Mouse (Mus musculus) CH12.LX (cell line): Measurements from ENCODE around the gene Sit1. TPM values are rescaled to one million over a fixed set of nuclear protein-coding genes. Genes with fewer than 3 reads are reported as not detected.

Experiments
- DNase-seq: peaks from one replicate; pipeline ENCODE4 v3.0.0-alpha.2; 2013; ENCODE audit errors: extremely low read depth
- H3K27ac ChIP-seq: 2 replicates; pipeline ENCODE4 v1.5.1; 2012; ENCODE audit warnings: low read depth, mild to moderate bottlenecking, control low read depth, moderate library complexity; ENCODE audit not compliant: insufficient read depth
- H3K27me3 ChIP-seq: replicated peaks from 2 replicates; pipeline ENCODE3; 2012; ENCODE audit warnings: inconsistent platforms
- H3K36me3 ChIP-seq, 2 experiments: replicated peaks in 1 of 2; 2 replicates each; pipeline versions ENCODE3 to v1.6.1; 2012; ENCODE audit warnings: inconsistent platforms in 1 of 2, low read length in 1 of 2, mild to moderate bottlenecking in 1 of 2, mixed read lengths in 1 of 2, moderate library complexity in 1 of 2; ENCODE audit not compliant: control insufficient read depth in 1 of 2, insufficient read depth in 1 of 2
- H3K4me1 ChIP-seq, 2 experiments: 2 replicates each; pipeline ENCODE4 v1.6.1; 2012; ENCODE audit warnings: inconsistent platforms in 1 of 2, moderate library complexity in 1 of 2; ENCODE audit not compliant: insufficient read depth in 2 of 2, control insufficient read depth in 1 of 2
- H3K4me2 ChIP-seq: 2 replicates; pipeline ENCODE4 v1.6.1; 2012; ENCODE audit warnings: low read depth, mild to moderate bottlenecking, control low read depth; ENCODE audit not compliant: poor library complexity, insufficient read depth, severe bottlenecking
- H3K4me3 ChIP-seq, 3 experiments: fragments of 150-350 bp in 1 of 3; sonication (generic) in 1 of 3; replicated peaks in 1 of 3; 2 replicates each; pipeline versions ENCODE3 to v1.5.1; 2011 to 2012; ENCODE audit warnings: low read depth in 2 of 3, low read length in 2 of 3, mild to moderate bottlenecking in 2 of 3, moderate library complexity in 2 of 3, control low read depth in 1 of 3, improper control_type of control experiment in 1 of 3, inconsistent platforms in 1 of 3, mixed read lengths in 1 of 3; ENCODE audit not compliant: poor library complexity in 1 of 3
- H3K79me2 ChIP-seq: replicated peaks from 2 replicates; pipeline ENCODE4 v1.6.1; 2012; ENCODE audit warnings: mild to moderate bottlenecking, moderate library complexity; ENCODE audit not compliant: control insufficient read depth, poor library complexity, insufficient read depth, severe bottlenecking; ENCODE audit errors: extremely low read depth
- H3K9ac ChIP-seq: 2 replicates; pipeline ENCODE4 v1.6.1; 2012; ENCODE audit warnings: low read depth, mild to moderate bottlenecking, control low read depth, moderate library complexity; ENCODE audit not compliant: insufficient read depth
- H3K9me3 ChIP-seq: replicated peaks from 2 replicates; pipeline ENCODE3; 2012; ENCODE audit warnings: low read length, inconsistent platforms, mixed read lengths
- BHLHE40 ChIP-seq: IDR thresholded peaks from 2 replicates; pipeline ENCODE4 v1.6.1; 2011; ENCODE audit warnings: mild to moderate bottlenecking, low read depth, low read length, improper control_type of control experiment
- CHD1 ChIP-seq: IDR thresholded peaks from 2 replicates; pipeline ENCODE4 v1.6.1; 2012; ENCODE audit warnings: low read depth, low read length, improper control_type of control experiment, inconsistent platforms
- CHD2 ChIP-seq: IDR thresholded peaks from 2 replicates; pipeline ENCODE4 v1.6.1; 2011; ENCODE audit warnings: low read length, improper control_type of control experiment
- CTCF ChIP-seq, 2 experiments: IDR thresholded peaks in 1 of 2; conservative IDR thresholded peaks in 1 of 2; 2 replicates each; pipeline ENCODE4 v1.5.1; 2011 to 2012; ENCODE audit warnings: low read depth in 2 of 2, low read length in 2 of 2, improper control_type of control experiment in 1 of 2, inconsistent platforms in 1 of 2, mild to moderate bottlenecking in 1 of 2, moderate library complexity in 1 of 2
- E2F4 ChIP-seq: IDR thresholded peaks from 2 replicates; pipeline ENCODE4 v1.6.1; 2011; ENCODE audit warnings: low read depth, low read length, improper control_type of control experiment; ENCODE audit not compliant: insufficient replicate concordance
- ELF1 ChIP-seq: IDR thresholded peaks from 2 replicates; pipeline ENCODE4 v1.6.1; 2014; ENCODE audit warnings: low read depth, mild to moderate bottlenecking, inconsistent platforms, low read length, improper control_type of control experiment
- EP300 ChIP-seq: IDR thresholded peaks from 2 replicates; pipeline ENCODE4 v1.6.1; 2011; ENCODE audit warnings: low read length, improper control_type of control experiment
- ETS1 ChIP-seq: conservative IDR thresholded peaks from 2 replicates; pipeline ENCODE4 v1.6.1; 2012; ENCODE audit warnings: low read depth, mild to moderate bottlenecking, inconsistent platforms, low read length, improper control_type of control experiment, moderate library complexity
- GABPA ChIP-seq: IDR thresholded peaks from 2 replicates; pipeline ENCODE4 v1.6.1; 2012; ENCODE audit warnings: low read depth, low read length, improper control_type of control experiment, inconsistent platforms; ENCODE audit not compliant: insufficient replicate concordance
- HCFC1 ChIP-seq: IDR thresholded peaks from 2 replicates; pipeline ENCODE4 v1.6.1; 2012; ENCODE audit warnings: low read depth, mild to moderate bottlenecking, inconsistent platforms, low read length, improper control_type of control experiment
- IRF4 ChIP-seq: IDR thresholded peaks from 2 replicates; pipeline ENCODE4 v1.6.1; 2014; ENCODE audit warnings: low read depth, mild to moderate bottlenecking, inconsistent platforms, low read length, improper control_type of control experiment
- JUN ChIP-seq: IDR thresholded peaks from 2 replicates; pipeline ENCODE4 v1.6.1; 2011; ENCODE audit warnings: low read depth, mild to moderate bottlenecking, low read length, improper control_type of control experiment, moderate library complexity; ENCODE audit not compliant: insufficient read depth
- JUND ChIP-seq: conservative IDR thresholded peaks from 2 replicates; pipeline ENCODE4 v1.6.1; 2011; ENCODE audit warnings: low read depth, low read length, improper control_type of control experiment
- MAFK ChIP-seq: IDR thresholded peaks from 2 replicates; pipeline ENCODE4 v1.6.1; 2011; ENCODE audit warnings: low read length, improper control_type of control experiment; ENCODE audit not compliant: insufficient replicate concordance
- MAX ChIP-seq: IDR thresholded peaks from 2 replicates; pipeline ENCODE4 v1.6.1; 2011; ENCODE audit warnings: low read length, improper control_type of control experiment
- MAZ ChIP-seq: IDR thresholded peaks from 2 replicates; pipeline ENCODE4 v1.6.1; 2012; ENCODE audit warnings: low read depth, mild to moderate bottlenecking, inconsistent platforms, low read length, improper control_type of control experiment, moderate library complexity
- MYC ChIP-seq: IDR thresholded peaks from 2 replicates; pipeline ENCODE4 v1.6.1; 2011; ENCODE audit warnings: low read depth, mild to moderate bottlenecking, improper control_type of control experiment, low read length
- NELFE ChIP-seq: IDR thresholded peaks from 2 replicates; pipeline ENCODE4 v1.6.1; 2011; ENCODE audit warnings: low read depth, low read length, improper control_type of control experiment
- NRF1 ChIP-seq: IDR thresholded peaks from 2 replicates; pipeline ENCODE4 v1.6.1; 2014; ENCODE audit warnings: low read depth, mild to moderate bottlenecking, inconsistent platforms, low read length, improper control_type of control experiment, moderate library complexity
- POLR2AphosphoS2 ChIP-seq: IDR thresholded peaks from 2 replicates; pipeline ENCODE4 v1.6.1; 2011; ENCODE audit warnings: low read depth, low read length, improper control_type of control experiment
- RAD21 ChIP-seq: IDR thresholded peaks from 2 replicates; pipeline ENCODE4 v1.6.1; 2011; ENCODE audit warnings: low read depth, mild to moderate bottlenecking, low read length, improper control_type of control experiment, moderate library complexity
- RCOR1 ChIP-seq: conservative IDR thresholded peaks from 2 replicates; pipeline ENCODE4 v1.6.1; 2012; ENCODE audit warnings: low read depth, mild to moderate bottlenecking, inconsistent platforms, low read length, improper control_type of control experiment
- UBTF ChIP-seq: IDR thresholded peaks from 2 replicates; pipeline ENCODE4 v1.6.1; 2012; ENCODE audit warnings: low read depth, mild to moderate bottlenecking, inconsistent platforms, low read length, improper control_type of control experiment, moderate library complexity
- USF1 ChIP-seq: IDR thresholded peaks from 2 replicates; pipeline ENCODE4 v1.6.1; 2014; ENCODE audit warnings: low read depth, mild to moderate bottlenecking, inconsistent platforms, low read length, improper control_type of control experiment
- USF2 ChIP-seq: conservative IDR thresholded peaks from 2 replicates; pipeline ENCODE4 v1.6.1; 2011; ENCODE audit warnings: low read depth, low read length, improper control_type of control experiment
- ZC3H11A ChIP-seq: IDR thresholded peaks from 2 replicates; pipeline ENCODE4 v1.6.1; 2012; ENCODE audit warnings: low read depth, mild to moderate bottlenecking, inconsistent platforms, low read length, improper control_type of control experiment
- ZKSCAN1 ChIP-seq: IDR thresholded peaks from 2 replicates; pipeline ENCODE4 v1.6.1; 2012; ENCODE audit warnings: low read depth, inconsistent platforms, low read length, improper control_type of control experiment, borderline replicate concordance
- ZMIZ1 ChIP-seq: IDR thresholded peaks from 2 replicates; pipeline ENCODE4 v1.6.1; 2012; ENCODE audit warnings: low read depth, mild to moderate bottlenecking, inconsistent platforms, low read length, improper control_type of control experiment
- dilution Hi-C: fragments of 300-500 bp; cut with MboI; formaldehyde crosslinking; loops from 2 replicates; pipeline ENCODE4 v1.14.3; 2020; ENCODE audit warnings: low sequenced_read_pairs; ENCODE audit not compliant: extremely low pct_unique_long_range_greater_than_20kb, extremely low pct_ligation_motif_present
- in situ Hi-C: fragments of 300-500 bp; cut with MboI; formaldehyde crosslinking; loops from 3 replicates; pipeline ENCODE4 v1.14.3; 2019; ENCODE audit warnings: low sequenced_read_pairs, low pct_ligation_motif_present, low pct_unique_long_range_greater_than_20kb, mixed read lengths
- polyA plus RNA-seq: library from polyadenylated mRNA; unstranded; fragments of >175 nt; gene quantifications from 2 replicates; pipeline ENCODE4 v1.2.1, GENCODE M21; 2012; ENCODE audit warnings: low read depth; ENCODE audit not compliant: insufficient read length
- total RNA-seq, 2 experiments: library from RNA; depleted of rRNA; stranded (reverse); fragments of 300-350 nt in 1 of 2; fragments of >200 nt in 1 of 2; gene quantifications; 2 replicates each; pipeline ENCODE4 v1.2.3; 2012 to 2014

Sit1 gene
- total and polyA plus RNA-seq, 3 experiments = 2.8 to 10.5 (median 10.1) TPM

DNA sequence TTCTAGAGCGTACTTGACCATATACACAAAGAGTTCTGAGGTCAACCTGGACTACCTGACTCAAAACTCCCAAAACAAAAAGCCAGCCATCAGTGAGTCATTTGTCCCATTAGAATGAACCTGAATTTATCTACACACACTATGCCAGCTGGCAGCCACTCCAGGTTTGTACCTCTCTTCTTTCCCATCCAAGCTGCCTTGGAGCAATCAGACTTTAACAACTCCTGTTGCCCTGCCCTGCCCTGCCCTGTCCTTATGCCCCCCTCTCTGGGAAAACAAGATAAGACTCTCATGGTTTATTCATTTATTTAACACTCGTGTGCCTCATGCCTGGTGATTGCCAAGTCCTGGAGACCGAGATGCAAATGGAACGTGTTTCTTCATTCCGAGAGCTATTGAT, 7.3 kb upstream of the Sit1 start:
- no peak overlapping the region for H3K27ac ChIP-seq
- no peak overlapping the region for H3K4me3 ChIP-seq
- H3K4me1 ChIP-seq = peaks cover 0 to 11% of the 10 kb centered on the region in 2 experiments; a peak in 2 of 4 replicates
- DNase-seq = no peak
- H3K9ac ChIP-seq = no peak overlapping the region
- peaks cover 0 to 10% of the 10 kb centered on the region in 2 experiments for H3K36me3 ChIP-seq
- in situ Hi-C loops = no loop called here
- H3K27me3 ChIP-seq = peaks cover 3% of the 10 kb centered on the region
- H3K9me3 ChIP-seq = peaks cover 6% of the 10 kb centered on the region
- H3K4me2 ChIP-seq = no peak overlapping the region
- dilution Hi-C loops = no loop called here
- H3K79me2 ChIP-seq = no peaks in the 10 kb centered on the region
- no peak for TF ChIP-seq MAZ
- no peak for TF ChIP-seq HCFC1
- TF ChIP-seq ELF1 = no peak
- no peak for TF ChIP-seq CHD2
- no peak for TF ChIP-seq USF2
- TF ChIP-seq ZKSCAN1 = no peak
- no peak for TF ChIP-seq IRF4
- TF ChIP-seq GABPA = no peak
- TF ChIP-seq RAD21 = no peak
- TF ChIP-seq NRF1 = no peak
- TF ChIP-seq ZMIZ1 = no peak
- TF ChIP-seq MAX = no peak
- TF ChIP-seq ZC3H11A = no peak
- no peak for TF ChIP-seq UBTF
- TF ChIP-seq EP300 = no peak
- TF ChIP-seq E2F4 = no peak
- TF ChIP-seq JUN = no peak
- no peak for TF ChIP-seq NELFE
- TF ChIP-seq MAFK = no peak
- TF ChIP-seq CHD1 = no peak

DNA sequence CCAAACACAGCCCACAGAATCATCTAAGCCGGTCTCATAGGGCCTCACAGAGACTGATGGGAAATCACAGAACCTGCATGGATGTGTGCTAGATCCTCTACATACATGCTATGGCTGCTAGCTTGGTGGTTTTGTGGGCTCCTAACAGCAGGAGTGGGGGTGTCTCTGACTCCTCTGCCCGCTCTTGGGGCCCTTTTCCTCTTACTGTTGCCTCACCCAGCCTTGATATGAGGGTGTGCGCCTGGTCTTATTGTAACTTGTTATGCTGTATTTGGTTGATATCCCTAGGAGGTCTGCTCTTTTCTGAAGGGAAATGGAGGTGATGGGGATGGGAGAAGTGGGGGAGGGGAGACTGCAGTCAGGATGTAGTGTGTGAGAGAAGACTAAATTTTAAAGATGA, 6.1 kb upstream of the Sit1 start:
- DNase-seq = no peak
- Histone ChIP-seq H3K36me3 (no peaks in the 10 kb centered on the region), H3K4me1 (peaks cover 0 to 7% of the 10 kb centered on the region in 2 experiments; a peak in 2 of 4 replicates), H3K9ac (no peak overlapping the region), H3K9me3 (peaks cover 9% of the 10 kb centered on the region), H3K79me2 (no peaks in the 10 kb centered on the region), H3K27me3 (peaks cover 3% of the 10 kb centered on the region), H3K4me2 (no peak overlapping the region), H3K27ac (no peak overlapping the region), H3K4me3 (no peak overlapping the region)
- TF ChIP-seq GABPA = no peak
- TF ChIP-seq BHLHE40 = no peak
- TF ChIP-seq UBTF = no peak
- TF ChIP-seq POLR2AphosphoS2 = no peak
- TF ChIP-seq ETS1 = no peak
- TF ChIP-seq HCFC1 = no peak
- no peak for TF ChIP-seq ZC3H11A
- no peak for TF ChIP-seq RCOR1
- TF ChIP-seq MAFK = no peak
- TF ChIP-seq JUN = no peak
- TF ChIP-seq MAX = no peak
- TF ChIP-seq USF1 = no peak
- TF ChIP-seq NELFE = no peak
- TF ChIP-seq JUND = no peak
- TF ChIP-seq RAD21 = no peak
- no peak for TF ChIP-seq MYC
- no peak for TF ChIP-seq CTCF (conservative IDR thresholded peaks at IDR 0.05 in 1 of 2, IDR thresholded peaks at IDR 0.05 in 1 of 2; ENCODE audit: low read depth in 2 of 2, low read length in 2 of 2)
- in situ Hi-C loops (no loop called here), dilution Hi-C loops (no loop called here)
